Mouse (Mus musculus) kidney, embryonic 14.5 days (tissue): ENCODE results near the gene Grcc10. TPM values are rescaled to one million over a fixed set of nuclear protein-coding genes. Genes with fewer than 3 reads are reported as not detected.

ENCODE experiments used
- ATAC-seq: fragments of 200-750 bp; cut with Nextera tagmentation; 2 replicates; pipeline ENCODE4 v1.8.0; 2017; ENCODE audit warnings: moderate number of reproducible peaks, mild to moderate bottlenecking, moderate TSS enrichment, moderate library complexity; ENCODE audit not compliant: low FRiP score, low TSS enrichment
- H3K27ac ChIP-seq: fragments of 300-500 bp; sonication (generic); 2 replicates; pipeline ENCODE4 v1.5.1; 2014; ENCODE audit warnings: low read depth, mild to moderate bottlenecking, low read length, moderate library complexity, mixed read lengths
- H3K27me3 ChIP-seq: fragments of 300-500 bp; sonication (generic); 2 replicates; pipeline ENCODE4 v1.6.1; 2014; ENCODE audit warnings: mild to moderate bottlenecking, low read length; ENCODE audit not compliant: control insufficient read depth, insufficient read depth
- H3K36me3 ChIP-seq: fragments of 300-500 bp; sonication (generic); 2 replicates; pipeline ENCODE4 v1.6.1; 2014; ENCODE audit warnings: low read length, mixed read lengths; ENCODE audit not compliant: control insufficient read depth, insufficient read depth
- H3K4me1 ChIP-seq: fragments of 300-500 bp; sonication (generic); 2 replicates; pipeline ENCODE4 v1.6.1; 2014; ENCODE audit warnings: low read length, mixed read lengths; ENCODE audit not compliant: control insufficient read depth, insufficient read depth
- H3K4me2 ChIP-seq: fragments of 300-500 bp; sonication (generic); replicated peaks from 2 replicates; pipeline ENCODE4 v1.6.1; 2014; ENCODE audit warnings: low read depth, mild to moderate bottlenecking, low read length
- H3K4me3 ChIP-seq: fragments of 300-500 bp; sonication (generic); 2 replicates; pipeline ENCODE4 v1.5.1; 2014; ENCODE audit warnings: mild to moderate bottlenecking, low read length
- H3K9ac ChIP-seq: fragments of 300-500 bp; sonication (generic); 2 replicates; pipeline ENCODE4 v1.6.1; 2014; ENCODE audit warnings: low read depth, mild to moderate bottlenecking, low read length, moderate library complexity
- H3K9me3 ChIP-seq: fragments of 300-500 bp; sonication (generic); 2 replicates; pipeline ENCODE4 v1.6.1; 2016; ENCODE audit warnings: low read length; ENCODE audit not compliant: control insufficient read depth
- WGBS: fragments of 180-500 bp; shearing (Covaris S2); extraction: QIAGEN DNeasy Blood & Tissue Kit; methylation state at CpG from one replicate; pipeline ENCODE4 v1.1.7; 2014; 5-methylcytosine and 5-hydroxymethylcytosine counted together
- polyA plus RNA-seq: library from polyadenylated mRNA; unstranded; fragments of >200 nt; fragmentation: Nextera tagmentation; extraction: Ambion mirVana; gene quantifications from 2 replicates; pipeline ENCODE4 v1.2.1, GENCODE M21; 2014

Grcc10 gene
- polyA plus RNA-seq, 1 experiment from 2014 or later = 564 TPM

DNA sequence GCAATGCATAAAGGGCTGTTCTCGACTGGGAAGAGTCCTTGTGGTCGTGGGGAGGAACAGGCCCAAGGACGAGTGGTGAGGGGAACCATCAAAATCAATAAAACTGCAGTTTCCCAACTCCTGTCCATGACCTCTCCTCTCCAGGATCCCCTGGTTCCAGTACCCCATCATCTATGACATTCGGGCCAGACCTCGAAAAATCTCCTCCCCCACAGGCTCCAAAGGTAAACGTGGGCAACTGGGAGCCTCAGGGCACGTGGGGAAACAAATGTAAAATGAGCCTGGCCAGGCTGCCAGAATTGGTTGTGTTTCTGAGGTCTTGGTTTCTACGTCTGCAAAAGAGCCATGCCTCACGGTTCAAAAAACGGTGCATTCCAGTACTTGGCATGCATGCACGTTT is 28.3 kb downstream of the Grcc10 start:
- peak overlapping the region; percentile 68 for H3K4me3 ChIP-seq
- peak overlapping the region; percentile 87; the same call in 1 of the 2 replicates for H3K27ac ChIP-seq
- ATAC-seq = no peak
- H3K27me3 ChIP-seq = no peaks in the 10 kb centered on the region
- peak overlapping the region; percentile 90 for H3K4me2 ChIP-seq
- H3K9me3 ChIP-seq = no peaks in the 10 kb centered on the region
- WGBS = 13% methylated on average over 11 of the region's 11 CpGs
- peaks cover 24% of the 10 kb centered on the region for H3K4me1 ChIP-seq
- peak overlapping the region; percentile 88 for H3K9ac ChIP-seq
- H3K36me3 ChIP-seq = peaks cover 56% of the 10 kb centered on the region

- WGBS = under 1% methylated on average over 73 of the region's 76 CpGs
- Histone ChIP-seq H3K9me3 (no peaks in the 10 kb centered on the region), H3K4me2 (peak within 1 kb of the TSS; percentile 90), H3K27ac (peak within 1 kb of the TSS; percentile 87; the same call in 1 of the 2 replicates), H3K9ac (peak within 1 kb of the TSS; percentile 88), H3K4me3 (peak within 1 kb of the TSS; percentile 68), H3K27me3 (no peaks in the 10 kb centered on the region), H3K36me3 (peaks cover 58% of the 10 kb centered on the region), H3K4me1 (peaks cover 24% of the 10 kb centered on the region)
- peak; percentile 97 for ATAC-seq
These were observed 29.1 kb downstream of the Grcc10 start, which contains the start of the genes Emg1 and Phb2 for GRCm38 (mm10) chr6:124711824-124712782. Emg1 (minus strand) TSS chr6:124712178. Phb2 (plus strand) TSS chr6:124712336.

DNA sequence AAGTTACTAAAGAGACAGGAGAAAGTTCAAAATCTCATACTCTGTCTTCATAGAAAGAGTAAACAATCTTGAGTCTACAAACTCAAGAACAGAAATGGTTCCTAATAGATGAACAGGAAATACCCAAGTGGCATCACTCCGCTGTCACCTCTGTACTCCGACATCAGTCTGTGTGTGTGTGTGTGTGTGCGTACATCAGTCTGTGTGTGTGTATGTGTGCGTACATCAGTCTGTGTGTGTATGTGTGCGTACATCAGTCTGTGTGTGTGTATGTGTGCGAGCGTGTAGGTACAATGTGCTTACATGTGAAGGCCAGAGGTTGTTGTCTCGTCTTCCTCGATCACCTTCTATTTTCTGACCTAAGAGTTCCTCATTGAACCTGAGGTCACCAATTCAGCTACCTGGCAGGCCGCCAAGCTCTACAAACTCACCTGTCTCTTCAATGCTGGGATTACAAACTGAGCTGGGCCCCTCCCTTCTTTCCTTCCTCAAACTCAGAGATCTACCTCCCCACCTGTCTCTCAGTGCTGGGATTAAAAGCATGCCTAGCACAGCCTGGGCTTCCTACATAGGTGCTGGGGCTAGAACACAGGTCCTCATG is 32.8 kb downstream of the Grcc10 start:
- no peak overlapping the region for H3K27ac ChIP-seq
- H3K9me3 ChIP-seq = no peaks in the 10 kb centered on the region
- H3K36me3 ChIP-seq = peaks cover 53% of the 10 kb centered on the region
- 94% methylated on average over 10 of the region's 10 CpGs for WGBS
- no peak overlapping the region for H3K4me3 ChIP-seq
- ATAC-seq = no peak
- H3K4me2 ChIP-seq = no peak overlapping the region
- H3K9ac ChIP-seq = no peak overlapping the region
- peaks cover 18% of the 10 kb centered on the region for H3K4me1 ChIP-seq
- no peaks in the 10 kb centered on the region for H3K27me3 ChIP-seq

DNA sequence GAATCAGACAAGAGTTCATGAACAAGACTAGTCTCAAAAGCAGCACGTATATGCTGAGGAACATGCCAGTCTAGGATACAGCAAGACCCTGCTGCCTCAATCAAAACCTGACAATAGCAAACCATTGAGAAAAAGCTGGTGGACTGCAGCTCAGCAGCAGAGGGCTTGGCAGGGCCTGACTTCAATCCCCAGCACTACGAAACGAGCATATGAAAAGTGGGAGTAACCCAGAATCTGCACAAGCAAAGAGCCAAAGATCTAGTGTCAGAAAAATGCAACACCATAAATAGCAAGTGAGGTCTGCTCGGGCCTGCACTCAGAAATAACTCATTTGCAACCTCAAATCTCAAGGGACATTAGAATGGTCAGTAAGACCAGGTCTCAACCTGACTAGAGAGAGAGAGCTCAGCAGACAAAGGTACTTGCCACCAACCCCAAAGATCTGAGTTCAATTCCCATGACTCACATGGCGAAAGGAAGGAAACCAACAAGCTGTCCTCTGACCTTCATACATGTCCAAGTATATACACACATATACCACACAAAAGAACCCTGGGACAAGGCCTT is 35.0 kb downstream of the Grcc10 start:
- no peak for ATAC-seq
- no peaks in the 10 kb centered on the region for H3K9me3 ChIP-seq
- 83% methylated on average over 5 of the region's 5 CpGs for WGBS
- H3K27ac ChIP-seq = no peak overlapping the region
- peaks cover 12% of the 10 kb centered on the region; the same call in 1 of the 2 replicates for H3K4me1 ChIP-seq
- H3K9ac ChIP-seq = no peak overlapping the region
- no peak overlapping the region for H3K4me2 ChIP-seq
- H3K4me3 ChIP-seq = no peak overlapping the region
- peaks cover 75% of the 10 kb centered on the region for H3K36me3 ChIP-seq
- no peaks in the 10 kb centered on the region for H3K27me3 ChIP-seq

- Histone ChIP-seq H3K9ac (no peak overlapping the region), H3K4me3 (no peak overlapping the region), H3K36me3 (peaks cover 85% of the 10 kb centered on the region), H3K27me3 (no peaks in the 10 kb centered on the region), H3K4me1 (peaks cover 9% of the 10 kb centered on the region; the same call in 1 of the 2 replicates), H3K4me2 (no peak overlapping the region), H3K27ac (no peak overlapping the region), H3K9me3 (no peaks in the 10 kb centered on the region)
- ATAC-seq = no peak
- WGBS = 94% methylated on average over 2 of the region's 2 CpGs
These were observed 36.8 kb downstream of the Grcc10 start for GRCm38 (mm10) chr6:124704417-124704816.

GRCm38 (mm10) chr6:124703789-124704188 is 37.4 kb downstream of the Grcc10 start:
- ATAC-seq = no peak
- Histone ChIP-seq H3K4me3 (no peak overlapping the region), H3K4me2 (no peak overlapping the region), H3K27ac (no peak overlapping the region), H3K9me3 (no peaks in the 10 kb centered on the region), H3K4me1 (peaks cover 7% of the 10 kb centered on the region; the same call in 1 of the 2 replicates), H3K27me3 (no peaks in the 10 kb centered on the region), H3K9ac (no peak overlapping the region), H3K36me3 (peaks cover 86% of the 10 kb centered on the region)
- 79% methylated on average over 7 of the region's 7 CpGs for WGBS

DNA sequence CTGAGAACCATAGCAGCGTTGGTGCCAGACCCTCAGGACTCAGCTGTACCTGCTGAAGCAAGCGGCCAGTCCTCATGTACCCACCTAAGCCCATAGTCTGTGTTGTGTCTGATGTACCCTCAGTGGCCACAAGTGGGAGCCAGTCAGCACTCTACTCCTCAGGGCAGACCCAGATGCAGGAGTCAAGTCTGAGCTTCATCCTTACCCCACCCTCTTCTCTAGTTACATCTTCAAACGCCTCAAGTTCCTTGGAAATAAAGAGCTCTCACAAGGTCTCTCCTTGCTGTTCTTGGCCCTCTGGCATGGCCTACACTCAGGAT is 38.4 kb downstream of the Grcc10 start:
- no peak overlapping the region for H3K27ac ChIP-seq
- no peak overlapping the region for H3K4me2 ChIP-seq
- H3K36me3 ChIP-seq = peaks cover 81% of the 10 kb centered on the region
- H3K4me1 ChIP-seq = peaks cover 7% of the 10 kb centered on the region; the same call in 1 of the 2 replicates
- WGBS = 50% methylated on average over 3 of the region's 3 CpGs
- H3K4me3 ChIP-seq = no peak overlapping the region
- ATAC-seq = peak; percentile 74
- H3K9me3 ChIP-seq = no peaks in the 10 kb centered on the region
- no peaks in the 10 kb centered on the region for H3K27me3 ChIP-seq
- no peak overlapping the region for H3K9ac ChIP-seq

DNA sequence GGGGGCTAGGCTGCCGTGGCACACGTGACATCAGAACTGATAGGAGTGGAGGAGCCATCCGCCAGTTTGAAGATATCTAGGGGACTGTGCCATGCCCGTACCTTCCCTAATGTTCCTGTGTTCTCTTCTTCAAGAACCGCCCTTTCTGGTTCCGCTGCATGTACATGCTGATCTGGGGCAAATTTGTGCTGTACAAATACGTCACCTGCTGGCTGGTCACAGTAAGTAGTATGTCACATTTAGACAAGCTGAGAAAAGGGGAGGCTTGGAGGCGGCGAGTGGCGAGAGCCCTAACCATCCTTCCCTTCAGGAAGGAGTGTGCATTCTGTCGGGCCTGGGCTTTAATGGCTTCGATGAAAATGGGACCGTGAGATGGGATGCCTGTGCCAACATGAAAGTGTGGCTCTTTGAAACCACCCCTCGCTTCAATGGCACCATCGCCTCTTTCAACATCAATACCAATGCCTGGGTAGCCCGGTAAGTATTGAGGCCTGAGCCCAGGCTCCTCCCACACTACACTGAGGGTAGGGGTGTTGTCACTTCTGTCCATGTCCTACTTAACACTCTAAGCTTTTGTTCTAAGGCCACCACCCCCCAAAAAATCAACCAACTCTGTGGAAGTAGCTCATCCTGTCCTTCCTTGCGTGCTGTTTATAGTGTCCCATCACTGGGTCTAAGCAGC is 38.9 kb downstream of the Grcc10 start:
- H3K4me1 ChIP-seq = peaks cover 7% of the 10 kb centered on the region; the same call in 1 of the 2 replicates
- no peak overlapping the region for H3K27ac ChIP-seq
- peaks cover 76% of the 10 kb centered on the region for H3K36me3 ChIP-seq
- H3K9me3 ChIP-seq = no peaks in the 10 kb centered on the region
- H3K4me3 ChIP-seq = no peak overlapping the region
- H3K27me3 ChIP-seq = no peaks in the 10 kb centered on the region
- H3K4me2 ChIP-seq = no peak overlapping the region
- WGBS = 94% methylated on average over 17 of the region's 17 CpGs
- no peak; the same call in 1 of the 2 replicates for ATAC-seq
- H3K9ac ChIP-seq = no peak overlapping the region
